ENCODE assay signal across 11 mouse cellular contexts in genomic region chr3:50421480-50422277, GRCm38 (mm10). TPM values are rescaled to one million over a fixed set of nuclear protein-coding genes. Genes with fewer than 3 reads are reported as not detected.
DNase-seq lines count a peak whose midpoint lies in the region; ATAC-seq and TF ChIP-seq lines count a peak whose summit lies in the region.
"Had no signal": no experiment of that assay in that cellular context is flagged by ENCODE, and none has a peak within 500 bp of the region (broad histone marks: within the 10 kb centered on the region; RNA-seq: fewer than 3 reads in every experiment).

No protein-coding gene starts in this region.

- no peak overlapping the region for H3K27ac ChIP-seq in embryonic facial prominence, embryonic 11.5 days (replicated peaks; ENCODE audit: low read depth, low read length)
- peak overlapping the region; percentile 62 for H3K27ac ChIP-seq in hindbrain, embryonic 15.5 days (replicated peaks)
- H3K27ac ChIP-seq in midbrain, embryonic 11.5 days (ENCODE audit: low read depth, low read length) = peak overlapping the region; percentile 63

- ATAC-seq in embryonic facial prominence, embryonic 11.5 days (replicated peaks; ENCODE audit: insufficient number of reproducible peaks, low FRiP score, low TSS enrichment, low read depth) = 0 out of 2 replicates have a peak, but pooled peaks have one; percentile 23
- ATAC-seq in hindbrain, embryonic 15.5 days (ENCODE audit: low FRiP score, low read depth) = peak; percentile 92
- ATAC-seq in midbrain, embryonic 11.5 days (ENCODE audit: low FRiP score) = peak; percentile 93
- ATAC-seq in CD4-positive, CD25-positive, alpha-beta regulatory T cell, adult 4 months = no peak

- TF ChIP-seq POLR2A in brain, embryonic 14.5 days (IDR thresholded peaks at IDR 0.05; ENCODE audit: borderline replicate concordance, extremely low read depth, insufficient read depth, insufficient read length, poor library complexity, severe bottlenecking) = no peak

- no peaks in the 10 kb centered on the region for H3K27me3 ChIP-seq in embryonic facial prominence, embryonic 11.5 days (ENCODE audit: control insufficient read depth, insufficient read depth, low read length)
- H3K27me3 ChIP-seq in hindbrain, embryonic 15.5 days = no peaks in the 10 kb centered on the region
- no peaks in the 10 kb centered on the region for H3K27me3 ChIP-seq in midbrain, embryonic 11.5 days (ENCODE audit: control insufficient read depth, insufficient read depth, low read length)

- H3K4me2 ChIP-seq in embryonic facial prominence, embryonic 11.5 days (ENCODE audit: low read depth, low read length) = no peak overlapping the region
- H3K4me2 ChIP-seq in hindbrain, embryonic 15.5 days = no peak overlapping the region
- H3K4me2 ChIP-seq in midbrain, embryonic 11.5 days = peak overlapping the region; percentile 10; the same call in 1 of the 2 replicates

- H3K9ac ChIP-seq in embryonic facial prominence, embryonic 11.5 days (replicated peaks; ENCODE audit: low read length) = no peak overlapping the region
- H3K9ac ChIP-seq in hindbrain, embryonic 15.5 days = no peak overlapping the region
- no peak overlapping the region for H3K9ac ChIP-seq in midbrain, embryonic 11.5 days (ENCODE audit: low read length)

- H3K4me1 ChIP-seq in embryonic facial prominence, embryonic 11.5 days (ENCODE audit: control insufficient read depth, insufficient read depth, low read length) = no peaks in the 10 kb centered on the region
- 0 out of 2 replicates have a peak, but pooled peaks cover 4% of the 10 kb centered on the region for H3K4me1 ChIP-seq in hindbrain, embryonic 15.5 days (replicated peaks)
- H3K4me1 ChIP-seq in midbrain, embryonic 11.5 days (ENCODE audit: control insufficient read depth, insufficient read depth, low read length) = peaks cover 10% of the 10 kb centered on the region

- WGBS in embryonic facial prominence, embryonic 11.5 days = 48% methylated on average over 8 of the region's 8 CpGs
- 38% methylated on average over 8 of the region's 8 CpGs for WGBS in hindbrain, embryonic 15.5 days
- 24% methylated on average over 8 of the region's 8 CpGs for WGBS in midbrain, embryonic 11.5 days

- peak; percentile 91 for DNase-seq in brain, embryonic 14.5 days (ENCODE audit: low read depth)
- DNase-seq in embryonic facial prominence, embryonic 11.5 days (ENCODE audit: low spot score) = no peak
- DNase-seq in midbrain, embryonic 11.5 days (ENCODE audit: low spot score, missing footprints) = peak; percentile 90
- DNase-seq in thymus, postnatal 14 days = no peak
- DNase-seq in natural killer cell, adult 2 months (ENCODE audit: low spot score in 2 of 2) = no peak
- no peak for DNase-seq in thymus, postnatal 0 days (ENCODE audit: low spot score)
- DNase-seq: gastrocnemius, postnatal 14 days; kidney, adult 2 months; liver had no signal

- H3K4me3 ChIP-seq in embryonic facial prominence, embryonic 11.5 days (ENCODE audit: low read depth, low read length) = no peak overlapping the region
- no peak overlapping the region for H3K4me3 ChIP-seq in hindbrain, embryonic 15.5 days
- H3K4me3 ChIP-seq in midbrain, embryonic 11.5 days (ENCODE audit: low read depth, low read length) = no peak overlapping the region

- no peaks in the 10 kb centered on the region for H3K9me3 ChIP-seq in embryonic facial prominence, embryonic 11.5 days (replicated peaks; ENCODE audit: control insufficient read depth, low read length)
- no peaks in the 10 kb centered on the region for H3K9me3 ChIP-seq in hindbrain, embryonic 15.5 days
- H3K9me3 ChIP-seq in midbrain, embryonic 11.5 days (ENCODE audit: control insufficient read depth, low read length) = 0 out of 2 replicates have a peak, but pooled peaks cover 3% of the 10 kb centered on the region

- TF ChIP-seq CTCF in brain, embryonic 14.5 days (IDR thresholded peaks at IDR 0.05; ENCODE audit: borderline replicate concordance, extremely low read depth, insufficient read depth, insufficient read length) = no peak

- H3K36me3 ChIP-seq in embryonic facial prominence, embryonic 11.5 days (replicated peaks; ENCODE audit: control insufficient read depth, insufficient read depth, low read depth, low read length) = no peaks in the 10 kb centered on the region
- H3K36me3 ChIP-seq in hindbrain, embryonic 15.5 days = no peaks in the 10 kb centered on the region
- H3K36me3 ChIP-seq in midbrain, embryonic 11.5 days (ENCODE audit: control insufficient read depth, insufficient read depth, low read length) = no peaks in the 10 kb centered on the region

RNA-seq across cellular contexts. Expression of gene Slc7a11, which starts 21.7 kb away (rescaled TPM):
- polyA plus RNA-seq in brain, embryonic 14.5 days (2012; rRNA removed) = 1.9 and 3.4 TPM in 2 replicates
- polyA plus RNA-seq in embryonic facial prominence, embryonic 11.5 days (2014; fragmentation: Nextera tagmentation; extraction: Ambion mirVana) = 1.1 and 1.5 TPM in 2 replicates
- polyA plus RNA-seq in hindbrain, embryonic 15.5 days (2015; fragmentation: Nextera tagmentation; extraction: Ambion mirVana) = 3.1 and 3.2 TPM in 2 replicates
- polyA plus RNA-seq in midbrain, embryonic 11.5 days (2014; fragmentation: Nextera tagmentation; extraction: Ambion mirVana) = 0.68 and 0.96 TPM in 2 replicates
- under 1 TPM; 0.14 to 0.39 TPM for polyA plus RNA-seq in CD4-positive, CD25-positive, alpha-beta regulatory T cell, adult 4 months (2017; shearing (Covaris generic))
- polyA plus RNA-seq in thymus, postnatal 0 days (2015; fragmentation: Nextera tagmentation; extraction: Ambion mirVana) = 9.9 and 14.1 TPM in 2 replicates

Comparison
In these comparisons a context has a peak if more than half of its experiments do, and no peak if none do; other contexts are left out.
1. DNase-seq: peak in brain, embryonic 14.5 days (single experiment) and midbrain, embryonic 11.5 days (single experiment); none in embryonic facial prominence, embryonic 11.5 days (single experiment), thymus, postnatal 14 days (single experiment), natural killer cell, adult 2 months (0 of 2) and thymus, postnatal 0 days (single experiment).